Mouse (Mus musculus) left cerebral cortex, adult 18-20 months (tissue): ENCODE measurements around the gene Gm21866. TPM values are rescaled to one million over a fixed set of nuclear protein-coding genes. Genes with fewer than 3 reads are reported as not detected.
"Not testable (repeated sequence)": the region's sequence is repeated elsewhere in the genome, so short reads cannot be mapped to it uniquely, and the experiment has no call there.

Source experiments
- DNase-seq, 2 experiments: peaks; one replicate each; pipeline ENCODE4 v3.0.0; 2021 to 2022; ENCODE audit warnings: low spot score in 2 of 2, mixed read lengths in 1 of 2
- long read RNA-seq, 2 experiments: library from polyadenylated mRNA; stranded (forward); transcript quantifications; one replicate each; pipeline ENCODE4 v2.0.0; 2021
- total RNA-seq, 2 experiments: library from RNA; stranded (reverse); gene quantifications; 2 replicates each; pipeline ENCODE4 v1.2.3; 2021

Gene Gm21866
- not detected for total RNA-seq
- long read RNA-seq, experiment 1, result 0 reads
- long read RNA-seq, experiment 2, result 0 reads

DNA sequence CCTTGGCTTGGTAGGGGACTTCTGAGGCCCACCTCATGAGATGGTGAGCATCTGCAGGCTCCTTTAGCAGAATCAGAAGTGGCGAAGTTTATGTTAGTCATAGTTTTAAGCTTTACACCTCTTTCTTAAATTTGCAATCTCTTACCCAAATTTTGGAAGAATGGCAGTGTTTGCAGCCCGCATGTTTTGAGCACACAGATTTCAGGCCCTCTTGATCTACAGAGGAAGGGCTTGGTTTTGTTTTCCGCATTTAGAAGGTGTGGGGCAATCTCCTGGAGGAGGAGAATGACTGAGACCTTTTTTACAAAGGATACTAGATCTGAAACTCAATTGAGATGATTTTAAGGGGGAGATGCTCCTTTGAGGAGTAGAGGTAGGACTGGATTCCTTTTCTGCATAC, at the start of gene Gm21866:
Gm21866 (minus strand) TSS at position 101 of the 400 bp plus-strand sequence.
- DNase-seq, result not testable (repeated sequence)

DNA sequence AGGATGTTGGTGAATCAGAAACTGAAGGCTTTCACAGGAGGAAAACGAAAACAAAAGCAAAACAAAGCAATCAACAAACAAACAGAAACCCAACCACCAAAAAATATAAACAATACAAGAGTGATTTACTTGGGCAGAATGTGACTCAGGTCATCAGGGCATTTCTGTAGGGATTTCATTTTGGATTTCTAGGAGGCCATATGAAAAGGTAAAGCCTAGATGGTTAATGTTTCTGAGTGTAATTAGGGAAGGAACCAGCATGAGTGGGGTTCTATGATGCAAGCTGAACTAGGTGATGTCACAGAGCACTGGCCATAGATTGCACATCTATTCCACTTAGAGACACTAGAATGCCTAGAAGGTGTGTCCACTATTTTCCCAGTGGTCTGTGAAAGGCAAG, 28.3 kb upstream of the Gm21866 start, which contains the start of gene Gm20773:
Gm20773 (plus strand) TSS at position 301 of the 400 bp plus-strand sequence.
- DNase-seq, result not testable (repeated sequence)

Other genes starting within 250 kb of the Gm21866 start
- not detected for gene Gm21828, start 241.7 kb downstream of the Gm21866 start, total RNA-seq
- not detected for gene Gm21440, start 213.2 kb downstream of the Gm21866 start, total RNA-seq
- not detected for gene Gm21454, start 213.1 kb downstream of the Gm21866 start, total RNA-seq
- gene Gm21725, start 116.5 kb downstream of the Gm21866 start, total RNA-seq, result not detected
- not detected for gene Gm20773, start 28.4 kb upstream of the Gm21866 start, total RNA-seq